Mouse (Mus musculus) cerebellum, adult 2 months (tissue): ENCODE measurements at regions not wholly inside any gene's neighbourhood (a gene's known extent, or its start where the extent isn't known, plus 50 kb on each side); places are given as distances from the start of the nearest gene placed in this dataset.

Source experiments
- DNase-seq, 2 experiments: peaks; one replicate each; pipeline ENCODE4 v3.0.0; 2021
- H3K27ac ChIP-seq: fragments of 200-500 bp; 2 replicates; pipeline ENCODE4 v1.5.1; 2012; ENCODE audit warnings: low read length, control low read depth, inconsistent platforms; ENCODE audit not compliant: insufficient read depth
- H3K27me3 ChIP-seq: fragments of 200-500 bp; 2 replicates; pipeline ENCODE4 v1.6.1; 2012; ENCODE audit warnings: inconsistent platforms, mild to moderate bottlenecking, low read length, moderate library complexity; ENCODE audit not compliant: control insufficient read depth, insufficient read depth
- H3K4me1 ChIP-seq: fragments of 200-500 bp; 2 replicates; pipeline ENCODE4 v1.6.1; 2011; ENCODE audit warnings: low read length; ENCODE audit not compliant: control insufficient read depth, insufficient read depth
- H3K4me3 ChIP-seq: fragments of 200-500 bp; replicated peaks from 2 replicates; pipeline ENCODE3; 2011; ENCODE audit warnings: mild to moderate bottlenecking, low read depth, low read length, control low read depth; ENCODE audit not compliant: insufficient read depth
- CTCF ChIP-seq: fragments of 200-500 bp; IDR thresholded peaks from 2 replicates; pipeline ENCODE4 v1.5.1; 2011; ENCODE audit warnings: low read depth, mild to moderate bottlenecking, control low read depth, low read length, moderate library complexity, borderline replicate concordance; ENCODE audit not compliant: insufficient read depth
- POLR2A ChIP-seq: fragments of 200-500 bp; IDR thresholded peaks from 2 replicates; pipeline ENCODE4 v1.6.1; 2011; ENCODE audit warnings: low read length, control low read depth, borderline replicate concordance; ENCODE audit not compliant: insufficient read depth
- WGBS: fragments of 180-500 bp; shearing (Covaris S2); methylation state at CpG from one replicate; pipeline ENCODE4 v1.1.7; 2018; 5-methylcytosine and 5-hydroxymethylcytosine counted together

- H3K27ac ChIP-seq: no peak overlapping the region
- peaks cover 3% of the 10 kb centered on the region for H3K4me1 ChIP-seq
- H3K27me3 ChIP-seq: no peaks in the 10 kb centered on the region; the same call in 1 of the 2 replicates
- no peak overlapping the region for H3K4me3 ChIP-seq
- no peak for DNase-seq
- no peak for TF ChIP-seq CTCF
- TF ChIP-seq POLR2A: no peak
- WGBS: 43% methylated on average over 18 of the region's 18 CpGs
These were observed 298.5 kb downstream of the Nr2f2 start for GRCm38 (mm10) chr7:70067828-70068719.

- 54% methylated on average over 5 of the region's 5 CpGs for WGBS
- TF ChIP-seq CTCF (no peak), POLR2A (no peak)
- H3K27me3 ChIP-seq: no peaks in the 10 kb centered on the region; the same call in 1 of the 2 replicates
- no peak overlapping the region for H3K27ac ChIP-seq
- no peak for DNase-seq
- H3K4me3 ChIP-seq: no peak overlapping the region
- peaks cover 3% of the 10 kb centered on the region for H3K4me1 ChIP-seq
These were observed 299.5 kb downstream of the Nr2f2 start for GRCm38 (mm10) chr7:70067071-70067470.

GRCm38 (mm10) chr7:70066448-70066847 lies 300.1 kb downstream of the Nr2f2 start:
- Histone ChIP-seq H3K27me3 (no peaks in the 10 kb centered on the region; the same call in 1 of the 2 replicates), H3K27ac (no peak overlapping the region), H3K4me3 (no peak overlapping the region), H3K4me1 (peaks cover 3% of the 10 kb centered on the region)
- WGBS: 77% methylated on average over 7 of the region's 7 CpGs
- DNase-seq: no peak
- TF ChIP-seq CTCF: no peak
- no peak for TF ChIP-seq POLR2A

- WGBS: 15% methylated on average over 11 of the region's 11 CpGs
- Histone ChIP-seq H3K27ac (no peak overlapping the region), H3K4me3 (no peak overlapping the region), H3K27me3 (no peaks in the 10 kb centered on the region; the same call in 1 of the 2 replicates), H3K4me1 (peaks cover 3% of the 10 kb centered on the region)
- no peak for TF ChIP-seq POLR2A
- TF ChIP-seq CTCF: no peak
- DNase-seq: no peak
These were observed 300.9 kb downstream of the Nr2f2 start for GRCm38 (mm10) chr7:70065471-70066130.

GRCm38 (mm10) chr7:70047415-70047753 lies 319.2 kb downstream of the Nr2f2 start:
- Histone ChIP-seq H3K27me3 (no peaks in the 10 kb centered on the region), H3K27ac (no peak overlapping the region), H3K4me3 (no peak overlapping the region), H3K4me1 (no peaks in the 10 kb centered on the region)
- DNase-seq: no peak
- no peak for TF ChIP-seq POLR2A
- TF ChIP-seq CTCF: no peak
- 22% methylated on average over 5 of the region's 5 CpGs for WGBS

- no peak overlapping the region for H3K4me3 ChIP-seq
- 20% methylated on average over 17 of the region's 17 CpGs for WGBS
- no peak for DNase-seq
- no peak overlapping the region for H3K27ac ChIP-seq
- no peaks in the 10 kb centered on the region for H3K27me3 ChIP-seq
- no peaks in the 10 kb centered on the region for H3K4me1 ChIP-seq
- no peak for TF ChIP-seq CTCF
- TF ChIP-seq POLR2A: no peak
These were observed 319.7 kb downstream of the Nr2f2 start for GRCm38 (mm10) chr7:70046691-70047414.

- 81% methylated on average over 1 of the region's 1 CpGs for WGBS
- TF ChIP-seq POLR2A: no peak
- no peak for TF ChIP-seq CTCF
- no peak for DNase-seq
These were observed 329.5 kb downstream of the Nr2f2 start for GRCm38 (mm10) chr7:70037011-70037410.

GRCm38 (mm10) chr7:70032857-70033256 lies 333.7 kb downstream of the Nr2f2 start:
- whole genome bisulfite sequencing: 95% methylated on average over 2 of the region's 2 CpGs
- TF ChIP-seq POLR2A (no peak), CTCF (no peak)
- Histone ChIP-seq H3K27me3 (no peaks in the 10 kb centered on the region), H3K4me3 (no peak overlapping the region), H3K27ac (no peak overlapping the region), H3K4me1 (no peaks in the 10 kb centered on the region)
- no peak for DNase-seq

More at GRCm38 (mm10) chr7:70037011-70037410, 329.5 kb downstream of the Nr2f2 start:
- no peaks in the 10 kb centered on the region for H3K4me1 ChIP-seq
- H3K27ac ChIP-seq: no peak overlapping the region
- H3K27me3 ChIP-seq: no peaks in the 10 kb centered on the region
- H3K4me3 ChIP-seq: no peak overlapping the region
